In genomic region chr11:75421375-75422012, GRCm38 (mm10) we compare ENCODE assay signal across 9 mouse cellular contexts. TPM values are rescaled to one million over a fixed set of nuclear protein-coding genes. Genes with fewer than 3 reads are reported as not detected.
A peak's percentile ranks its signal among the peaks of the same experiment; 100 is the strongest.
DNase-seq lines count a peak whose midpoint lies in the region; ATAC-seq and TF ChIP-seq lines count a peak whose summit lies in the region.
"Had no signal": no experiment of that assay in that cellular context is flagged by ENCODE, and none has a peak within 500 bp of the region (broad histone marks: within the 10 kb centered on the region; RNA-seq: fewer than 3 reads in every experiment).

No protein-coding gene starts in this region.

- H3K27me3 ChIP-seq in kidney, postnatal 0 days (ENCODE audit: insufficient read depth, low read length) = no peaks in the 10 kb centered on the region
- H3K27me3 ChIP-seq in embryonic facial prominence, embryonic 12.5 days = no peaks in the 10 kb centered on the region
- H3K27me3 ChIP-seq in hindbrain, embryonic 14.5 days (ENCODE audit: control insufficient read depth, insufficient read depth, low read length) = no peaks in the 10 kb centered on the region
- no peaks in the 10 kb centered on the region for H3K27me3 ChIP-seq in neural tube, embryonic 13.5 days
- no peaks in the 10 kb centered on the region for H3K27me3 ChIP-seq in midbrain, postnatal 0 days (ENCODE audit: insufficient read depth, low read length)
- H3K27me3 ChIP-seq: Patski had no signal

- peak overlapping the region; percentile 30 for H3K4me3 ChIP-seq in kidney, postnatal 0 days (replicated peaks; ENCODE audit: low read depth, low read length)
- H3K4me3 ChIP-seq in embryonic facial prominence, embryonic 12.5 days = peak overlapping the region; percentile 64
- 0 out of 2 replicates have a peak overlapping the region, but pooled peaks have one; percentile 9 for H3K4me3 ChIP-seq in hindbrain, embryonic 14.5 days (replicated peaks; ENCODE audit: low read length)
- peak overlapping the region; percentile 27 for H3K4me3 ChIP-seq in neural tube, embryonic 13.5 days
- no peak overlapping the region for H3K4me3 ChIP-seq in midbrain, postnatal 0 days (ENCODE audit: low read depth, low read length)

- H3K9ac ChIP-seq in kidney, postnatal 0 days (ENCODE audit: low read depth, low read length) = 0 out of 2 replicates have a peak overlapping the region, but pooled peaks have one; percentile 36
- H3K9ac ChIP-seq in embryonic facial prominence, embryonic 12.5 days = peak overlapping the region; percentile 64
- H3K9ac ChIP-seq in hindbrain, embryonic 14.5 days = peak overlapping the region; percentile 16; the same call in 1 of the 2 replicates
- H3K9ac ChIP-seq in neural tube, embryonic 13.5 days = peak overlapping the region; percentile 42; the same call in 1 of the 2 replicates
- H3K9ac ChIP-seq in midbrain, postnatal 0 days (replicated peaks; ENCODE audit: low read length, poor library complexity, severe bottlenecking) = no peak overlapping the region

- H3K4me2 ChIP-seq in kidney, postnatal 0 days (ENCODE audit: low read length) = peak overlapping the region; percentile 51
- peak overlapping the region; percentile 83 for H3K4me2 ChIP-seq in embryonic facial prominence, embryonic 12.5 days (replicated peaks)
- peak overlapping the region; percentile 10; the same call in 1 of the 2 replicates for H3K4me2 ChIP-seq in hindbrain, embryonic 14.5 days (replicated peaks)
- H3K4me2 ChIP-seq in neural tube, embryonic 13.5 days = peak overlapping the region; percentile 29
- H3K4me2 ChIP-seq in midbrain, postnatal 0 days (ENCODE audit: low read depth, low read length, poor library complexity, severe bottlenecking) = no peak overlapping the region

- H3K36me3 ChIP-seq in kidney, postnatal 0 days (ENCODE audit: insufficient read depth, low read length) = no peaks in the 10 kb centered on the region
- peaks cover 10% of the 10 kb centered on the region for H3K36me3 ChIP-seq in embryonic facial prominence, embryonic 12.5 days
- no peaks in the 10 kb centered on the region for H3K36me3 ChIP-seq in hindbrain, embryonic 14.5 days (replicated peaks; ENCODE audit: control insufficient read depth, insufficient read depth)
- H3K36me3 ChIP-seq in neural tube, embryonic 13.5 days = no peaks in the 10 kb centered on the region
- H3K36me3 ChIP-seq in midbrain, postnatal 0 days (ENCODE audit: insufficient read depth, low read length) = no peaks in the 10 kb centered on the region

- no peaks in the 10 kb centered on the region for H3K9me3 ChIP-seq in kidney, postnatal 0 days (replicated peaks; ENCODE audit: low read length)
- H3K9me3 ChIP-seq in embryonic facial prominence, embryonic 12.5 days = no peaks in the 10 kb centered on the region
- H3K9me3 ChIP-seq in hindbrain, embryonic 14.5 days (ENCODE audit: control insufficient read depth, low read length) = no peaks in the 10 kb centered on the region
- H3K9me3 ChIP-seq in neural tube, embryonic 13.5 days = no peaks in the 10 kb centered on the region
- no peaks in the 10 kb centered on the region for H3K9me3 ChIP-seq in midbrain, postnatal 0 days (ENCODE audit: low read length)

- no peak overlapping the region for H3K27ac ChIP-seq in kidney, postnatal 0 days
- H3K27ac ChIP-seq in embryonic facial prominence, embryonic 12.5 days = peak overlapping the region; percentile 84
- H3K27ac ChIP-seq in hindbrain, embryonic 14.5 days = no peak overlapping the region
- no peak overlapping the region for H3K27ac ChIP-seq in neural tube, embryonic 13.5 days (replicated peaks)
- no peak overlapping the region for H3K27ac ChIP-seq in midbrain, postnatal 0 days (ENCODE audit: low read depth, low read length)

- no peak for DNase-seq in kidney, postnatal 0 days (ENCODE audit: low spot score)
- DNase-seq in kidney, postnatal 4 days = no peak
- no peak for DNase-seq in hindbrain, embryonic 14.5 days (ENCODE audit: low spot score)
- DNase-seq in thymus, postnatal 25 days = no peak
- DNase-seq in midbrain, postnatal 0 days (ENCODE audit: low spot score) = no peak
- DNase-seq in left cerebral cortex, adult 8-10 months (ENCODE audit: low spot score in 2 of 2) = no peak

- ATAC-seq in kidney, postnatal 0 days (replicated peaks; ENCODE audit: low FRiP score, low read depth) = no peak
- ATAC-seq in embryonic facial prominence, embryonic 12.5 days (ENCODE audit: insufficient number of reproducible peaks, insufficient read depth, low FRiP score, low TSS enrichment) = peak; percentile 70; the same call in 1 of the 2 replicates
- no peak for ATAC-seq in hindbrain, embryonic 14.5 days (ENCODE audit: low FRiP score)
- ATAC-seq in neural tube, embryonic 13.5 days (ENCODE audit: low read depth) = no peak
- ATAC-seq in midbrain, postnatal 0 days (ENCODE audit: low FRiP score) = no peak
- ATAC-seq: Patski had no signal

- H3K4me1 ChIP-seq in kidney, postnatal 0 days (replicated peaks; ENCODE audit: insufficient read depth, low read length) = 0 out of 2 replicates have a peak, but pooled peaks cover 12% of the 10 kb centered on the region
- peaks cover 28% of the 10 kb centered on the region for H3K4me1 ChIP-seq in embryonic facial prominence, embryonic 12.5 days
- H3K4me1 ChIP-seq in hindbrain, embryonic 14.5 days (replicated peaks; ENCODE audit: control insufficient read depth, insufficient read depth, low read length) = no peaks in the 10 kb centered on the region
- H3K4me1 ChIP-seq in neural tube, embryonic 13.5 days (replicated peaks) = no peaks in the 10 kb centered on the region
- H3K4me1 ChIP-seq in midbrain, postnatal 0 days (ENCODE audit: insufficient read depth, low read length) = no peaks in the 10 kb centered on the region

- TF ChIP-seq CTCF in kidney, postnatal 0 days (IDR thresholded peaks at IDR 0.05; ENCODE audit: low read depth) = no peak
- TF ChIP-seq CTCF in midbrain, postnatal 0 days (IDR thresholded peaks at IDR 0.05) = no peak

- 34% methylated on average over 6 of the region's 6 CpGs for WGBS in kidney, postnatal 0 days
- 10% methylated on average over 6 of the region's 6 CpGs for WGBS in embryonic facial prominence, embryonic 12.5 days
- WGBS in hindbrain, embryonic 14.5 days = 45% methylated on average over 6 of the region's 6 CpGs
- 42% methylated on average over 6 of the region's 6 CpGs for WGBS in neural tube, embryonic 13.5 days
- WGBS in midbrain, postnatal 0 days = 51% methylated on average over 6 of the region's 6 CpGs

RNA-seq across cellular contexts. Expression of gene Serpinf1, which starts 1.0 kb away (rescaled TPM):
- 90.9 and 98.4 TPM in 2 replicates for polyA plus RNA-seq in kidney, postnatal 0 days (2015; fragmentation: Nextera tagmentation; extraction: Ambion mirVana)
- 224 and 237 TPM in 2 replicates for polyA plus RNA-seq in embryonic facial prominence, embryonic 12.5 days (2016; fragmentation: Nextera tagmentation; extraction: Ambion mirVana)
- 49.9 and 66.1 TPM in 2 replicates for polyA plus RNA-seq in hindbrain, embryonic 14.5 days (2014; fragmentation: Nextera tagmentation; extraction: Ambion mirVana)
- 60.8 and 74.9 TPM in 2 replicates for polyA plus RNA-seq in neural tube, embryonic 13.5 days (2015; fragmentation: Nextera tagmentation; extraction: Ambion mirVana)
- 50.6 and 92.0 TPM in 2 replicates for total RNA-seq in midbrain, postnatal 0 days (2014; rRNA removed)
- polyA plus RNA-seq in midbrain, postnatal 0 days (2015; fragmentation: Nextera tagmentation; extraction: Ambion mirVana) = 34.3 and 44.6 TPM in 2 replicates
- 10 to 100 TPM in 2 of 4 experiments, 1 to 10 TPM in 2; 8.5 to 17.8 (median 11.3) TPM for total RNA-seq in left cerebral cortex, adult 8-10 months (2022)

RNA-seq across cellular contexts. Expression of gene Serpinf2, which starts 17.9 kb away (rescaled TPM):
- 45.2 and 57.0 TPM in 2 replicates for polyA plus RNA-seq in kidney, postnatal 0 days (2015; fragmentation: Nextera tagmentation; extraction: Ambion mirVana)
- polyA plus RNA-seq in embryonic facial prominence, embryonic 12.5 days (2016; fragmentation: Nextera tagmentation; extraction: Ambion mirVana) = 0.08 and 0.14 TPM in 2 replicates
- polyA plus RNA-seq in hindbrain, embryonic 14.5 days (2014; fragmentation: Nextera tagmentation; extraction: Ambion mirVana) = not detected in 2 replicates
- polyA plus RNA-seq in neural tube, embryonic 13.5 days (2015; fragmentation: Nextera tagmentation; extraction: Ambion mirVana) = 0.25 TPM in 1 of 2 replicates, not detected in the other
- total RNA-seq in midbrain, postnatal 0 days (2014; rRNA removed) = not detected in 2 replicates
- 0.11 TPM in 1 of 2 replicates, not detected in the other for polyA plus RNA-seq in midbrain, postnatal 0 days (2015; fragmentation: Nextera tagmentation; extraction: Ambion mirVana)
- total RNA-seq in left cerebral cortex, adult 8-10 months (2022) = under 1 TPM in 3 of 4 experiments, not detected in 1; 0.27 to 0.84 (median 0.43) TPM

RNA-seq across cellular contexts. Expression of gene Wdr81, which starts 33.0 kb away (rescaled TPM):
- 4.9 and 5.3 TPM in 2 replicates for polyA plus RNA-seq in kidney, postnatal 0 days (2015; fragmentation: Nextera tagmentation; extraction: Ambion mirVana)
- polyA plus RNA-seq in embryonic facial prominence, embryonic 12.5 days (2016; fragmentation: Nextera tagmentation; extraction: Ambion mirVana) = 7.0 and 7.1 TPM in 2 replicates
- 6.5 and 7.9 TPM in 2 replicates for polyA plus RNA-seq in hindbrain, embryonic 14.5 days (2014; fragmentation: Nextera tagmentation; extraction: Ambion mirVana)
- polyA plus RNA-seq in neural tube, embryonic 13.5 days (2015; fragmentation: Nextera tagmentation; extraction: Ambion mirVana) = 5.9 and 6.0 TPM in 2 replicates
- 17.4 and 29.7 TPM in 2 replicates for total RNA-seq in midbrain, postnatal 0 days (2014; rRNA removed)
- polyA plus RNA-seq in midbrain, postnatal 0 days (2015; fragmentation: Nextera tagmentation; extraction: Ambion mirVana) = 4.5 and 4.8 TPM in 2 replicates
- total RNA-seq in left cerebral cortex, adult 8-10 months (2022) = 10 to 100 TPM; 20.2 to 22.5 (median 22.0) TPM

RNA-seq across cellular contexts. Expression of gene Tlcd2, which starts 40.0 kb away (rescaled TPM):
- polyA plus RNA-seq in kidney, postnatal 0 days (2015; fragmentation: Nextera tagmentation; extraction: Ambion mirVana) = 9.3 and 11.8 TPM in 2 replicates
- 26.6 and 28.7 TPM in 2 replicates for polyA plus RNA-seq in embryonic facial prominence, embryonic 12.5 days (2016; fragmentation: Nextera tagmentation; extraction: Ambion mirVana)
- 1.6 and 4.5 TPM in 2 replicates for polyA plus RNA-seq in hindbrain, embryonic 14.5 days (2014; fragmentation: Nextera tagmentation; extraction: Ambion mirVana)
- 3.9 and 4.3 TPM in 2 replicates for polyA plus RNA-seq in neural tube, embryonic 13.5 days (2015; fragmentation: Nextera tagmentation; extraction: Ambion mirVana)
- total RNA-seq in midbrain, postnatal 0 days (2014; rRNA removed) = 0.66 and 0.76 TPM in 2 replicates
- 1.6 and 1.9 TPM in 2 replicates for polyA plus RNA-seq in midbrain, postnatal 0 days (2015; fragmentation: Nextera tagmentation; extraction: Ambion mirVana)
- total RNA-seq in left cerebral cortex, adult 8-10 months (2022) = under 1 TPM; 0.62 to 0.99 (median 0.82) TPM

Comparison
In these comparisons a context has a peak if more than half of its experiments do, and no peak if none do; other contexts are left out.
1. RNA of gene Serpinf2, which starts 17.9 kb away (polyA plus RNA-seq): 45.2 to 57.0 TPM in kidney, postnatal 0 days; 0.25 TPM in neural tube, embryonic 13.5 days, 0.08 to 0.14 TPM in embryonic facial prominence, embryonic 12.5 days, 0.11 TPM in midbrain, postnatal 0 days and not detected in hindbrain, embryonic 14.5 days; every median in the first group is over 10 times any median in the second.